Mouse (Mus musculus) thymus, adult 2 months (tissue): ENCODE measurements around the gene L1cam.

Experiments used
- CTCF ChIP-seq: fragments of 200-500 bp; IDR thresholded peaks from 2 replicates; pipeline ENCODE4 v1.5.1; 2012; ENCODE audit warnings: mild to moderate bottlenecking, control low read depth, low read length, moderate library complexity, borderline replicate concordance; ENCODE audit not compliant: control insufficient read depth, poor library complexity, insufficient read depth; ENCODE audit errors: extremely low read depth
- POLR2A ChIP-seq: fragments of 200-500 bp; IDR thresholded peaks from 2 replicates; pipeline ENCODE4 v1.6.1; 2012; ENCODE audit warnings: mild to moderate bottlenecking, low read length, control low read depth, moderate library complexity; ENCODE audit not compliant: control insufficient read depth, poor library complexity, insufficient read depth; ENCODE audit errors: extremely low read depth

- TF ChIP-seq CTCF = no peak
- TF ChIP-seq POLR2A = no peak
These were observed 60.2 kb downstream of the L1cam start for GRCm38 (mm10) chrX:73835731-73836130.
